ENCODE assay signal across 15 mouse cellular contexts in the genomic region with DNA sequence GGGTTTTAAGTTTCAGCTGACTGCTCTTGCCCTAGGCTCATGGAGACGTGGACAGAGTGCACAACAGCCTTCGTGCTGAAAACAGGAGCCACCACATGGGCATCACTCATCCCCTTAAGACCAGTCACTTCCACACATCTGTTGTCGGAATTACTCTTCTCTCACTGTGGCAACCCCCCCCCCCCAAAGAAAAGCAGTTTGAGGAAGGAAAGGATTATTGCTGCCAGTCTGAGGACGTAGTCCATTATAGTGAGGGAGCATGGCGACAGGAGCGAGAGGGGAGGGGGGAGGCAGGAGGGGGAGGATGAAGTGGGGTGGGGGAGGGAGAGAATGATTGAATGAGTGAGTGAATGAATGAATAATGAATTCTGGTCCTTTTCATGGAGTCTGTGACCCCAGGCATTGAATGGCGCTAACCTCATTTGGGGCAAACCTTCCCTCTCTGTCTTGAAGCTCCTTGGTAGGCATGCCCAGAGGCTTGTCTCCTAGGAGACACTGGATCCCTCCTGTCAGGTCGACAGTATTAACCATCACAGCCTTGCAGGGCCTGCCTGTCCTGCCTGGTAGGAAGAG.
DNase-seq lines count a peak whose midpoint lies in the region; ATAC-seq lines count a peak whose summit lies in the region.
"Had no signal": no experiment of that assay in that cellular context is flagged by ENCODE, and none has a peak within 500 bp of the region (broad histone marks: within the 10 kb centered on the region; RNA-seq: fewer than 3 reads in every experiment).

No protein-coding gene starts in this region.

- peak; percentile 49; the same call in 1 of the 2 replicates for ATAC-seq in forebrain, embryonic 16.5 days
- peak; percentile 49; the same call in 1 of the 2 replicates for ATAC-seq in neural tube, embryonic 14.5 days (ENCODE audit: low read depth)
- ATAC-seq in cerebellum, adult (ENCODE audit: insufficient number of reproducible peaks, low FRiP score, low TSS enrichment) = no peak
- ATAC-seq: activated CD4-positive, CD25-positive, alpha-beta regulatory T cell, adult 4 months had no signal

- peak; percentile 54 for DNase-seq in retina, postnatal 1 day
- no peak for DNase-seq in retina, embryonic 14.5 days (ENCODE audit: low spot score)
- DNase-seq in midbrain, embryonic 10.5 days (ENCODE audit: low spot score) = peak; percentile 71
- DNase-seq in right cerebral cortex, adult 18-20 months = no peak
- DNase-seq in right cerebral cortex, postnatal 36 days (ENCODE audit: low spot score in 2 of 2) = no peak
- DNase-seq: cerebellum, adult 9-10 months; heart, postnatal 36 days; lung, adult 18-20 months; thymus, postnatal 25 days had no signal

- H3K9ac ChIP-seq in forebrain, embryonic 16.5 days (replicated peaks; ENCODE audit: low read depth, low read length) = no peak overlapping the region
- H3K9ac ChIP-seq in neural tube, embryonic 14.5 days (replicated peaks; ENCODE audit: low read depth, low read length) = no peak overlapping the region
- H3K9ac ChIP-seq: limb, embryonic 13.5 days had no signal

- H3K4me1 ChIP-seq in forebrain, embryonic 16.5 days (replicated peaks; ENCODE audit: control insufficient read depth, insufficient read depth, low read length) = peaks cover 12% of the 10 kb centered on the region
- H3K4me1 ChIP-seq in midbrain, embryonic 10.5 days = peaks cover 33% of the 10 kb centered on the region
- H3K4me1 ChIP-seq in neural tube, embryonic 14.5 days (ENCODE audit: control insufficient read depth, insufficient read depth, low read length) = peaks cover 3% of the 10 kb centered on the region; the same call in 1 of the 2 replicates

- H3K9me3 ChIP-seq in forebrain, embryonic 16.5 days (ENCODE audit: control insufficient read depth, low read length) = no peaks in the 10 kb centered on the region
- no peaks in the 10 kb centered on the region for H3K9me3 ChIP-seq in midbrain, embryonic 10.5 days (replicated peaks)
- no peaks in the 10 kb centered on the region for H3K9me3 ChIP-seq in neural tube, embryonic 14.5 days (ENCODE audit: control insufficient read depth, low read length)
- H3K9me3 ChIP-seq: G1E; limb, embryonic 13.5 days had no signal

- H3K4me2 ChIP-seq in forebrain, embryonic 16.5 days (ENCODE audit: low read length) = no peak overlapping the region
- H3K4me2 ChIP-seq in neural tube, embryonic 14.5 days (ENCODE audit: low read depth, low read length) = no peak overlapping the region
- H3K4me2 ChIP-seq: limb, embryonic 13.5 days had no signal

- peak overlapping the region; percentile 11; the same call in 1 of the 2 replicates for H3K27ac ChIP-seq in forebrain, embryonic 16.5 days (ENCODE audit: low read length)
- peak overlapping the region; percentile 74 for H3K27ac ChIP-seq in midbrain, embryonic 10.5 days (replicated peaks)
- H3K27ac ChIP-seq in neural tube, embryonic 14.5 days (ENCODE audit: low read depth, low read length) = no peak overlapping the region
- H3K27ac ChIP-seq: limb, embryonic 13.5 days had no signal

- no peaks in the 10 kb centered on the region for H3K27me3 ChIP-seq in forebrain, embryonic 16.5 days (replicated peaks; ENCODE audit: control insufficient read depth, insufficient read depth, low read length)
- H3K27me3 ChIP-seq in midbrain, embryonic 10.5 days (ENCODE audit: low read depth, poor library complexity, severe bottlenecking) = peaks cover 64% of the 10 kb centered on the region
- no peaks in the 10 kb centered on the region for H3K27me3 ChIP-seq in neural tube, embryonic 14.5 days (ENCODE audit: control insufficient read depth, insufficient read depth, low read length)

- H3K4me3 ChIP-seq in forebrain, embryonic 16.5 days (replicated peaks; ENCODE audit: low read length) = no peak overlapping the region
- peak overlapping the region; percentile 21; the same call in 1 of the 2 replicates for H3K4me3 ChIP-seq in midbrain, embryonic 10.5 days
- H3K4me3 ChIP-seq in neural tube, embryonic 14.5 days (ENCODE audit: low read depth, low read length) = no peak overlapping the region
- H3K4me3 ChIP-seq: limb, embryonic 13.5 days had no signal

- no peaks in the 10 kb centered on the region for H3K36me3 ChIP-seq in forebrain, embryonic 16.5 days (ENCODE audit: control insufficient read depth, insufficient read depth)
- H3K36me3 ChIP-seq in midbrain, embryonic 10.5 days = no peaks in the 10 kb centered on the region
- no peaks in the 10 kb centered on the region for H3K36me3 ChIP-seq in neural tube, embryonic 14.5 days (ENCODE audit: control insufficient read depth, insufficient read depth, low read length)
- H3K36me3 ChIP-seq: G1E; limb, embryonic 13.5 days had no signal

- 20% methylated on average over 8 of the region's 8 CpGs for WGBS in forebrain, embryonic 16.5 days
- WGBS in midbrain, embryonic 10.5 days = 23% methylated on average over 8 of the region's 8 CpGs
- 9% methylated on average over 8 of the region's 8 CpGs for WGBS in neural tube, embryonic 14.5 days

Comparison
In these comparisons a context has a peak if more than half of its experiments do, and no peak if none do; other contexts are left out.
1. DNase-seq: peak in retina, postnatal 1 day (single experiment) and midbrain, embryonic 10.5 days (single experiment); none in retina, embryonic 14.5 days (single experiment), right cerebral cortex, adult 18-20 months (single experiment) and right cerebral cortex, postnatal 36 days (0 of 2).